Mouse (Mus musculus) limb, embryonic 15.5 days (tissue): Measurements from ENCODE around the gene Eva1a. TPM values are rescaled to one million over a fixed set of nuclear protein-coding genes. Genes with fewer than 3 reads are reported as not detected.

ENCODE experiments used
- ATAC-seq: fragments of 200-750 bp; cut with Nextera tagmentation; 2 replicates; pipeline ENCODE4 v1.8.0; 2017; ENCODE audit warnings: low read depth, moderate TSS enrichment; ENCODE audit not compliant: insufficient number of reproducible peaks, low FRiP score, low TSS enrichment
- H3K27ac ChIP-seq: fragments of 300-500 bp; sonication (generic); 2 replicates; pipeline ENCODE4 v1.5.1; 2015; ENCODE audit warnings: moderate library complexity, mild to moderate bottlenecking, inconsistent platforms
- H3K27me3 ChIP-seq: fragments of 300-500 bp; sonication (generic); 2 replicates; pipeline ENCODE4 v1.6.1; 2015; ENCODE audit warnings: inconsistent platforms
- H3K36me3 ChIP-seq: fragments of 300-500 bp; sonication (generic); 2 replicates; pipeline ENCODE4 v1.6.1; 2015; ENCODE audit warnings: inconsistent platforms
- H3K4me1 ChIP-seq: fragments of 300-500 bp; sonication (generic); 2 replicates; pipeline ENCODE4 v1.6.1; 2015; ENCODE audit warnings: inconsistent platforms
- H3K4me2 ChIP-seq: fragments of 300-500 bp; sonication (generic); 2 replicates; pipeline ENCODE4 v1.6.1; 2015; ENCODE audit warnings: mild to moderate bottlenecking, inconsistent platforms
- H3K4me3 ChIP-seq: fragments of 300-500 bp; sonication (generic); 2 replicates; pipeline ENCODE4 v1.5.1; 2015; ENCODE audit warnings: mild to moderate bottlenecking, inconsistent platforms
- H3K9ac ChIP-seq: fragments of 300-500 bp; sonication (generic); 2 replicates; pipeline ENCODE4 v1.6.1; 2015; ENCODE audit warnings: inconsistent platforms
- H3K9me3 ChIP-seq: fragments of 300-500 bp; sonication (generic); 2 replicates; pipeline ENCODE4 v1.6.1; 2016; ENCODE audit warnings: inconsistent platforms
- WGBS: fragments of 180-500 bp; shearing (Covaris S2); methylation state at CpG from one replicate; pipeline ENCODE4 v1.1.7; 2015; 5-methylcytosine and 5-hydroxymethylcytosine counted together
- polyA plus RNA-seq: library from polyadenylated mRNA; unstranded; fragments of >200 nt; fragmentation: Nextera tagmentation; extraction: Ambion mirVana; gene quantifications from 2 replicates; pipeline ENCODE4 v1.2.1, GENCODE M21; 2015

Gene Eva1a
- polyA plus RNA-seq, result 27.2 and 28.9 TPM in 2 replicates

DNA sequence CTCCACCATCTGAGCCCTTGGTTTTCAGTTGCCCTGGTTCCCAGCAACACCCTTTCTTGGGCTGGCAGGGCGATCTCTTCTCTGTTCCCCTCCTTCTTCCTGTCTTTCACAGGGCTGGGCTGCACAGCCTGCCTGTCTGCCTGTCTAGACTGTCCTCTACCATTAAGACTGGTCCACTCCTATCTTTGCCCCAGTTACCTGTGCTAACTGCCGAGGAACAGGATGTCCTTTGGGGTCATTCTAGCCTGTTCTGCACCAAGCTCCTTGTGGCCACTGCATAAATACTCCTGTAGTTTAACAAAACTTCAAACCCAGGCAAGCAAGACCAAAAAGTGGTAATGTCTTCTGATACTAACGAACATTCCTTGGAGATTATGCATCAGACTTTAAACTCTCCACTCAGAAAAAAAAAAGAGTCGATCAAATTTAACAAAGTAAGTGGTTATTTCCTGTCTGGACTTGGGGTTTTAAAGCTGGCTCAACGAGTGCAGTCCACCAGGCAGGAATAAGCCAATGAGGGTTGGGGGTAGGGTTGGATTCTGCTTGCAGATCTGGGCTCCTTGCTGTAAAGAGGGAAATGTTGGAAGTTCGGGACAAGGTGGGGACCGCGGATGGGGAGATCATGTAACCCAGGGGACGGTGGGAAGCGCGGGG, at the start of gene Eva1a:
Gene Eva1a, plus strand, starts transcription at position 210 of the 654 bp plus-strand sequence.
- Histone ChIP-seq H3K27me3 (peaks cover 3% of the 10 kb centered on the region; the same call in 1 of the 2 replicates), H3K27ac (peak within 1 kb of the TSS; percentile 88), H3K4me1 (peaks cover 50% of the 10 kb centered on the region), H3K4me2 (peak within 1 kb of the TSS; percentile 85), H3K4me3 (peak within 1 kb of the TSS; percentile 67), H3K36me3 (no peaks in the 10 kb centered on the region), H3K9me3 (no peaks in the 10 kb centered on the region), H3K9ac (peak within 1 kb of the TSS; percentile 56)
- ATAC-seq, result peak; percentile 46
- WGBS, result 7% methylated on average over 11 of the region's 11 CpGs

DNA sequence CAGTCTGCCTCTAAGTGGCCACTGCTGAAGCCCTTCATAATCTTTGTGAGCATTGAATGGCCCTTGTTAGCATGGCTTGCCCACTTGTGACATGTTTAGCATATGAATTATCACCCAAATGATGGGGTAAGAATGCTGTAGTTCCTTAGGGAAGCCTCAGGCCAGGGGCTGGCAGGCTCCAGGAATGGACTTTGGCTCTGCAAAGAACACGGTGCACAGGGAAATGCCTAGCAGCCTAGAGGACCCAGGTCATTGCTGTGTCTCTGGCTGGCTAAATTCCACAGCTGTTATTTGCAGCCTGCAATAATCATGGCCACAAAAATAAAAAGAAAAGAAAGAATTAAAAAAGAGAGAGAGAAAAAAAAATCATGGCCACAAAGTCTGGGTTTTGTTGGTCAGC, 28.5 kb upstream of the Eva1a start:
- H3K9me3 ChIP-seq, result no peaks in the 10 kb centered on the region
- no peak overlapping the region for H3K27ac ChIP-seq
- ATAC-seq, result no peak
- H3K4me2 ChIP-seq, result no peak overlapping the region
- no peaks in the 10 kb centered on the region for H3K36me3 ChIP-seq
- 56% methylated on average over 1 of the region's 1 CpGs for WGBS
- no peak overlapping the region for H3K9ac ChIP-seq
- no peak overlapping the region for H3K4me3 ChIP-seq
- no peaks in the 10 kb centered on the region for H3K27me3 ChIP-seq
- no peaks in the 10 kb centered on the region for H3K4me1 ChIP-seq

DNA sequence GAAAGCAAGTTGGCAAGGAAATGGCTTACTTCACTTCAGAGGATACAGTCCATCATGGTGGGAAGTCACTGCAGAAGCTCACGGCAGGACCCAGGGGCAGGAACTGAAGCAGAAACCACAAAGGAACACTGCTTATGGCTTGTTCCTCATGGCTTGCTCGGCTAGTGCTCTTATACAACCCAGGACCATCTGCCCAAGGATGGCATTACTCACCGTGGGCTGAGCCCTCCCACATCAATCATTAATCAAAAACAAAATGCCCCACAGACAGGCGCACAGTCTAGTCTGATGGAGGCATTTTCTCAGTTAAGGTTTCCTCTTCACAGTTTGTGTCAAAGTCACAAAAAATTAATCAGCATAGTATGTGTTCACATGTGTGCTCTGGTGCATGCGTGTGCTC, 19.8 kb upstream of the Eva1a start:
- no peak overlapping the region for H3K4me2 ChIP-seq
- 80% methylated on average over 5 of the region's 5 CpGs for WGBS
- H3K27ac ChIP-seq, result no peak overlapping the region
- H3K9ac ChIP-seq, result no peak overlapping the region
- peaks cover 9% of the 10 kb centered on the region; the same call in 1 of the 2 replicates for H3K4me1 ChIP-seq
- ATAC-seq, result no peak
- no peak overlapping the region for H3K4me3 ChIP-seq
- H3K36me3 ChIP-seq, result no peaks in the 10 kb centered on the region
- no peaks in the 10 kb centered on the region for H3K9me3 ChIP-seq
- no peaks in the 10 kb centered on the region for H3K27me3 ChIP-seq

DNA sequence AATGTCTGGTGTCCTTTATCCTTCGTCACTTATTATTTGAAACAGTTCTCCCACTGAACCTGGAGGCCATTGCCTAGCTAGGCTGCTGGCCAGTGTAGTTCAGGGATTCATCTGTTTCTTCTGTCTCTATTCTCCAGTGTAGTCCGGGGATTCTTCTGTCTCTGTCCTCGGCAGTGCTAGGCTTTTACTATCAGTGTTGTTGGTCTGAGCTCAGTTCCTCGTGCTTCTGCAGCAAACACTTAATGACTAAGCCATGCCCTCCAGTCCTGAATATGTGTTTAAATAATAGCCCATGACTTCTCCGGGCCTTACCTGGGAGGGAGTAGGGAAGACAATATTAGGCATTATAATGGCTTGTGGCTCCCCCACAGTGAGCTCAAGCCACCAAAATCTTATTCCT, 19.3 kb upstream of the Eva1a start:
- WGBS, result 76% methylated on average over 5 of the region's 5 CpGs
- Histone ChIP-seq H3K27ac (no peak overlapping the region), H3K9me3 (no peaks in the 10 kb centered on the region), H3K27me3 (no peaks in the 10 kb centered on the region), H3K36me3 (no peaks in the 10 kb centered on the region), H3K9ac (no peak overlapping the region), H3K4me2 (no peak overlapping the region), H3K4me3 (no peak overlapping the region), H3K4me1 (peaks cover 10% of the 10 kb centered on the region; the same call in 1 of the 2 replicates)
- no peak for ATAC-seq

DNA sequence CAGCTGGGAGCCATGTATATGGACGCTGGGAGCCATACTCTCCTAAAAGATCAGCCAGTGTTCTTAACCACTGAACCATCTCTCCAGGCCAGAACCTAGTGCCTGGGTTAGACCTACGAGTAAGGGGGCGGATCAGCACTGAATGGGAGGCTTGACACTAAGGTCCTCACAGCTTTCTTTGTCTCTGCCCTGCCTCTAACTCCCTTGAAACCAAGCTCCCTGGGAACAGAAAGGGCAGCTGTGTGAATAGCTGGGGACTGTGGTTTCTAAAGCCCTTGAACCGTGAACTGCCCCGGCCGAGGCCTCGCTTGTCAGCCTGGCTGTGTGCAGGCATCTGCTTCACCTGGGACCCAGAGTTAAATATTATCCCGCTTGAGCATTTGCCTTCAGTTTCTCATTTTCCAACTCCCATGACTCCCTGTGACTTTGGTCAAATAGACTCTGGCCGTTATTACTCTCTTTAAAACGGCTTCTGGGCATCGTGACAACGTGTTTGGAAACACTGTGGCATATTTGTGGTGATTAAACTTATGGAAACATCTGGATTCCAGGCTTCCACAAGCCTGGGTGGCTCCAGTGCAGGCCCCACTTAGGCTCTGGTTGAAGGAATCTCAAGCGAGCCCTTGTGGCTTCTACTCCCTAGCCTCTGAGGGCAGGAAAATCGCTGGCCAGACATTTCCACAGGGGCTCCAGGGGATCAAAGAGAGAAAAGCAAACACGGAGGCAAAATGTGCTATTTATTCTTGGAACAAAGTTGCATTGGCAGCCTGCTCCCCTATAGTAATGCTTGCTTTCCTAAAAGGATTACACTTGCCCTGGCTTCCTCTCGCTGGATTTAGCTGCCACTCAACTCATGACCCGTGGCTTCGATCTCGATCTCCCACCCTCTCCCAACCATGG, 11.0 kb upstream of the Eva1a start:
- H3K27me3 ChIP-seq, result no peaks in the 10 kb centered on the region
- peak; percentile 87 for ATAC-seq
- H3K4me2 ChIP-seq, result no peak overlapping the region

DNA sequence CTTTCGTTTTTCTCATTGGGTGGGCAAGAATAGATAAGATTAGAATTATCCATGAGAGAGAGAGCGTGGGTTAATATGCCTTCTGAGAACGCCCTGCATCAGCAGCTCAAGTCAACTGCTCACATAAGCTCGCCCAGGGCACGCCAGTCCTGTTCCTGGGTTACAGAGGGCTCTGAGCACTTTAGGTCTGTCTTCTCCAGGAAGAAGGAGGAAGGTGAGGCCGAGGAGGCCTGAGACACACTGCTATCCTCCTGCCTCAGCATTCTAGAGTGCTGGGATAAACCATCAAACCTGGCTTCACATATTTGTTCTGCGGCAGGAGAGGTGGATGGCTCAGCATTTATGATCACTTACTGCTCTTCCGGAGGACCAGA, 10.3 kb upstream of the Eva1a start:
- H3K36me3 ChIP-seq, result no peaks in the 10 kb centered on the region
- peaks cover 32% of the 10 kb centered on the region for H3K4me1 ChIP-seq
- H3K4me2 ChIP-seq, result no peak overlapping the region
- no peaks in the 10 kb centered on the region for H3K27me3 ChIP-seq
- ATAC-seq, result no peak
- H3K9me3 ChIP-seq, result no peaks in the 10 kb centered on the region
- H3K9ac ChIP-seq, result no peak overlapping the region
- peak overlapping the region; percentile 83 for H3K27ac ChIP-seq
- WGBS, result 59% methylated on average over 8 of the region's 8 CpGs
- no peak overlapping the region for H3K4me3 ChIP-seq

More for the DNA sequence above, 11.0 kb upstream of the Eva1a start:
- 26% methylated on average over 19 of the region's 19 CpGs for WGBS
- Histone ChIP-seq H3K36me3 (no peaks in the 10 kb centered on the region), H3K9me3 (no peaks in the 10 kb centered on the region), H3K4me3 (no peak overlapping the region), H3K4me1 (peaks cover 36% of the 10 kb centered on the region), H3K9ac (no peak overlapping the region), H3K27ac (peak overlapping the region; percentile 83)

DNA sequence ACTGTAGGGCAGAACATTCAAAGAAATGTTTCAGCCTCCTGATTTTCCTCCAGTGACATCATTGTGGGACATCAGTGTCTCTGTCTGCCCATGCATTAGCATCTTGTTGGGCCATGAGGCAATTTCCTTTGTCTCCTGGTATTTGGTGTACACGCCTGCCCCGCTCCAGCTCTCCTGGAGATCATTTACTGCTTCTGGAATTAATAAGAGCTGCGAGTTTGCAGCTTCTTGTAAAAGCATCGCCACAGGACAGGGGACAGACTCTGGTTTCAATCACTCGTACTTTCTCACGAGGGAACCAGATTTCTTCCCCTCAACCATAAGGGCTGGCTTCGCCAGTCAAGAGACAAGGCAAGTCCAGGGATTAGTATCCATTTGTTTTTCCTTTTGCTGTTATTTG, 3.6 kb upstream of the Eva1a start:
- H3K4me1 ChIP-seq, result peaks cover 29% of the 10 kb centered on the region
- no peaks in the 10 kb centered on the region for H3K27me3 ChIP-seq
- peak overlapping the region; percentile 54 for H3K27ac ChIP-seq
- no peak for ATAC-seq
- H3K4me2 ChIP-seq, result no peak overlapping the region
- no peaks in the 10 kb centered on the region for H3K36me3 ChIP-seq
- H3K9ac ChIP-seq, result no peak overlapping the region
- WGBS, result 34% methylated on average over 7 of the region's 7 CpGs
- H3K4me3 ChIP-seq, result no peak overlapping the region
- H3K9me3 ChIP-seq, result no peaks in the 10 kb centered on the region

DNA sequence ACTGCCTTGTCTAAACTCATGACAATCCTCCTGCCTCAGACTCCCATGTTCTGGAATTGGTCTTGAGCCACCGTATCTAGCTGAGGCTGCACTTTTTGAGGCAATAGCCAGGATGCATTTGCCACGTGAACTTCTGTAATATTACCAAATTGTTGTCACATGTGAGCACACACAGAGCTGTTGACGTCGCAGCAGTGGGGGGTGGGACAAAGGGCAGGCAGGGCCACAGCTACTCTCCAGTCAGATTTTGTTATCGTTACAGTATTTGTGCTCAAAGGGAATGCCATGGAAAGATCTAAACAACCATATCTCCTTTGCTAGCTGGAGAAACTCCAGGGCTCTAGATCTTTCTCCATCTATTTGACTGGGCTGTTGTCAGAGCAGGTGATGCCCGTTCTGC, 1.6 kb upstream of the Eva1a start:
- Histone ChIP-seq H3K27me3 (no peaks in the 10 kb centered on the region), H3K4me1 (peaks cover 36% of the 10 kb centered on the region), H3K4me3 (no peak overlapping the region), H3K9me3 (no peaks in the 10 kb centered on the region), H3K27ac (no peak overlapping the region), H3K4me2 (no peak overlapping the region), H3K36me3 (no peaks in the 10 kb centered on the region), H3K9ac (no peak overlapping the region)
- ATAC-seq, result no peak
- WGBS, result 64% methylated on average over 6 of the region's 6 CpGs

DNA sequence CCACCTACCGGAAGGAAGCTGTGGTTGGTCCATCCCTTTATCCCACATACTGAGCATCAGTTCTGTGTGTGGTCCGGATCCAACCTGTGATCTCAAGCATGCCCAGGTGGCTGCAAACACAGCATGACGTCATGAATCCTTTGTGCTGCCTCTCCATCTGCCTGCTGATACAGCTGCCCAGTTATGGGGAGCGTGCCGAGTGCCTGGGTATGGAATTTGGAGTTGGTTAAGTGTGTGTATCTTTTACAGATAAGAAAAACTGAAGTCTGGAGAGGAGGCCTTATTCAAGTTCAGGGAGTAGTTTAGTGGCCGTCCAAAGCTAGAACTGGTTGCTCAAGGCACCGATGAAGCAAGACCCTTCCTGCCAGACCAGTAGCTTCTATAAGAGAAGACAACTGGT, 875 bp upstream of the Eva1a start:
- WGBS, result 71% methylated on average over 7 of the region's 7 CpGs
- no peak for ATAC-seq

DNA sequence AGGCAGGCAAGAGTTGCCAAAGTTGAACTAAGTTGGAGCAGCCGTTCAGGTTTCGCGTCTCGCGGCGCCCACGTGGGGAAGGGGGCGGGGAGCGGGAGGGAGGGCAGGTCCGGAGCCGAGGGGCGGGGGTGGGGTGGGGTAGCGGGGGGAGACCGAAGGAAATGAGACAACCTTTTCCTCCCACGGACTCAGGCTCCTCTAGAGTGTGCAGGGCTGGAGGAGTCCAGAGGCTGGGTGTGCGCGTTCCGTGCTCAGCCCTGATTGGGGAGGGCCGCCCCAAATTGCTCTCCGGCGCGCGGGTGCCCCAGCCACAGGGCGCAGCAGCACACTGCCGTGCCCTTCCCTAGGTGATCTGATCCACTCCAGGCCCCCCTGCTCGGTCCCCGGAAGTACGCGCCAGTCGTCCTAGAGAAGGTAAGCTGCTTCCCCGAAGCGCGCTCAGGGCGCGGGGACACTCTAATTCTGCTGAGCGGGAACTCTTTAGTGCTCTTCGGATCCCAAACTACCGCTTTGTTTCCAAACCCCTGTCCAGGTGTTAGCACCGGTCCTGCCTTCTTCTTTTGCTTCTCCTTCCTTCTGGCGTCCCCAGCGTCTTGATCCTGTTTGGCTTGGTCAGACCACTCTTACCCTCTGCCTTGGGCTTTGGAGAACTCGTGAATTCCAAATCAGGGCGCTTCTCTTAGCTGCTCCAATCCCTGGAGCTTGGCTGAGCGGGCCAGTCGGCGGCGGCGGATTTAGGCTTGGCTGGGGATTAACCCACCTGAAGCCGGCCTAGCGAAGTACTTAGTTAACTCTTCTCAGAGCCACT, 849 bp downstream of the Eva1a start:
- Histone ChIP-seq H3K27me3 (peaks cover 3% of the 10 kb centered on the region; the same call in 1 of the 2 replicates), H3K4me2 (peak overlapping the region; percentile 85), H3K36me3 (no peaks in the 10 kb centered on the region), H3K27ac (peak overlapping the region; percentile 88), H3K9me3 (no peaks in the 10 kb centered on the region), H3K4me3 (peak overlapping the region; percentile 67), H3K9ac (peak overlapping the region; percentile 56), H3K4me1 (peaks cover 58% of the 10 kb centered on the region)
- WGBS, result under 1% methylated on average over 46 of the region's 50 CpGs
- peak; percentile 85 for ATAC-seq

More for the DNA sequence above, 875 bp upstream of the Eva1a start:
- Histone ChIP-seq H3K9ac (no peak overlapping the region), H3K27me3 (peaks cover 3% of the 10 kb centered on the region; the same call in 1 of the 2 replicates), H3K36me3 (no peaks in the 10 kb centered on the region), H3K4me2 (no peak overlapping the region), H3K27ac (no peak overlapping the region), H3K4me3 (no peak overlapping the region), H3K4me1 (peaks cover 43% of the 10 kb centered on the region), H3K9me3 (no peaks in the 10 kb centered on the region)

DNA sequence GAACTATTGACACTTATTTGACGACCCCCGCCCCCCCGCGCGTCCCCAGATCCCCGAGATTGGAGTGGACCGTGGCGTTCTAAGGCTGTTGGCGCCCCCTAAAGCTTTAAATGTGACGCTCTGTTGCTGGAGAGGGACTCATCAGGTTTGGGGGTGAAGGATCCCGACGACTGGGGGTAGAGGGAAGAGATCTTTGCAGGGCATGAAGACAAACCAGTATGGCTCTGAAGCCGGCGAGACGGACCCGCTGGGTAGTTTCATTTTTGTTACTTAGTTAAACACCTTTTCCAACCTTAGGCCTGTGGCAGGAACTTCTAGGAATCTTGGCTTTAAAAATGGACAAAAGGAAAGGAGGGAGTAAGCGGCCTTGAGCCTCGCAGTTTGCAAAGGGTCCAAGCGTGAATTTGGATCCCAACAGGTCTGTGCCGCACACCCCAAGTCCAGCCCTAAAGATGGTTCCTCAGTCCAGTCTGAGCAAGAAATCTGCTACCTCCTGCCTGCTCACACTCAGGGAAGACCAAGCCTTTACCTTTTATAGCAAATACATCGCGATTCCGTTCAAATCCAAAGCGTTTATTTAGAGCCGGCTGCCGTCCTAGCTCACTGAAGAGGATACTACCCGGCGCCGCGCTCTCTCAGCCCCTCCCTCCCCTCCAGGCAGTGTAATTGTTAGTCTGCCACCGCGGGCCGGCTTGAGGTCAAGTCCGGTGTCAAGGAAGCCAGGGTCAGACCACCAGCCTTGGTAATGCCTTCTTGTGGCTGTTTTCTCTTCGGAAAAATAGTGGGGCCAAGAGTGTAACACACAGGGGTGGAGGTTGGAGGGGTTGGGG, 1.7 kb downstream of the Eva1a start:
- Histone ChIP-seq H3K9me3 (no peaks in the 10 kb centered on the region), H3K4me3 (peak overlapping the region; percentile 67), H3K27me3 (peaks cover 3% of the 10 kb centered on the region; the same call in 1 of the 2 replicates), H3K27ac (peak overlapping the region; percentile 88), H3K9ac (peak overlapping the region; percentile 56), H3K4me1 (peaks cover 57% of the 10 kb centered on the region), H3K36me3 (no peaks in the 10 kb centered on the region), H3K4me2 (peak overlapping the region; percentile 85)
- 1% methylated on average over 35 of the region's 35 CpGs for WGBS
- no peak for ATAC-seq
